Mouse (Mus musculus) lung, embryonic 16.5 days (tissue): ENCODE measurements around the gene 8030411F24Rik. TPM values are rescaled to one million over a fixed set of nuclear protein-coding genes. Genes with fewer than 3 reads are reported as not detected.

Source experiments
- ATAC-seq: fragments of 200-750 bp; cut with Nextera tagmentation; 2 replicates; pipeline ENCODE4 v1.8.0; 2017; ENCODE audit warnings: low read depth, mild to moderate bottlenecking, moderate library complexity
- H3K27ac ChIP-seq: fragments of 300-500 bp; sonication (generic); 2 replicates; pipeline ENCODE4 v1.5.1; 2014; ENCODE audit warnings: mild to moderate bottlenecking, control low read depth, low read length
- H3K27me3 ChIP-seq: fragments of 300-500 bp; sonication (generic); 2 replicates; pipeline ENCODE4 v1.6.1; 2014; ENCODE audit warnings: low read depth, low read length, mixed read lengths; ENCODE audit not compliant: control insufficient read depth, insufficient read depth
- H3K36me3 ChIP-seq: fragments of 300-500 bp; sonication (generic); 2 replicates; pipeline ENCODE4 v1.6.1; 2014; ENCODE audit warnings: low read length; ENCODE audit not compliant: control insufficient read depth, insufficient read depth
- H3K4me1 ChIP-seq: fragments of 300-500 bp; sonication (generic); replicated peaks from 2 replicates; pipeline ENCODE4 v1.6.1; 2014; ENCODE audit warnings: low read length, mixed read lengths; ENCODE audit not compliant: control insufficient read depth, insufficient read depth
- H3K4me2 ChIP-seq: fragments of 300-500 bp; sonication (generic); 2 replicates; pipeline ENCODE4 v1.6.1; 2014; ENCODE audit warnings: low read depth, low read length, control low read depth
- H3K4me3 ChIP-seq: fragments of 300-500 bp; sonication (generic); 2 replicates; pipeline ENCODE4 v1.5.1; 2014; ENCODE audit warnings: mild to moderate bottlenecking, low read length, control low read depth
- H3K9ac ChIP-seq: fragments of 300-500 bp; sonication (generic); 2 replicates; pipeline ENCODE4 v1.6.1; 2014; ENCODE audit warnings: low read length, control low read depth
- H3K9me3 ChIP-seq: fragments of 300-500 bp; sonication (generic); 2 replicates; pipeline ENCODE4 v1.6.1; 2016; ENCODE audit warnings: low read length; ENCODE audit not compliant: control insufficient read depth
- WGBS: fragments of 180-500 bp; shearing (Covaris S2); extraction: QIAGEN DNeasy Blood & Tissue Kit; methylation state at CpG from one replicate; pipeline ENCODE4 v1.1.7; 2014; 5-methylcytosine and 5-hydroxymethylcytosine counted together
- polyA plus RNA-seq: library from polyadenylated mRNA; unstranded; fragments of >200 nt; fragmentation: Nextera tagmentation; extraction: Ambion mirVana; gene quantifications from 2 replicates; pipeline ENCODE4 v1.2.1, GENCODE M21; 2015

The 8030411F24Rik gene
- polyA plus RNA-seq: not detected in 2 replicates

DNA sequence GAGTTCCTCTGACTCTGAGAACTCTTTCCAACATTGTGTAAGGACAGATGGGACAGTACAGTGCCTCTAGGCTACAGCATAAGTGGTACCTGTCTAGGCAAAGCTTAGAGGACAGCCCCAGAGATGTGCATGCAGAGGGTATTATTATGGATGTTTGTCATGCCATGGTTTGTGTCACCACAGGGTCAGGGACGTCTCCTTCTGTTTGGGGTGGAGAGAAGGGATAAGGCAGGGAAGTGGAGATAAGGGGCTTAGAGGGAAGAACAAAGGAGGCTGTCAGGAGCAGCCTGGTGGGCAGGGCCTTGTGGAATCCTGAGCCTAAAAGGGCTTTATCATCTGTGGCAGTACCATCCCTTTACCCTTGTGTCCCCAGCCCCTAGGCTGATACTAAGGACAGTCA is at the start of gene 8030411F24Rik:
Gene 8030411F24Rik (plus strand): TSS at position 301 of the 400 bp plus-strand sequence.
- no peak within 1 kb of the TSS for H3K9ac ChIP-seq
- no peak within 1 kb of the TSS for H3K27ac ChIP-seq
- no peaks in the 10 kb centered on the region for H3K27me3 ChIP-seq
- H3K4me3 ChIP-seq: no peak within 1 kb of the TSS
- no peaks in the 10 kb centered on the region for H3K36me3 ChIP-seq
- no peaks in the 10 kb centered on the region for H3K4me1 ChIP-seq
- no peak within 1 kb of the TSS for H3K4me2 ChIP-seq
- H3K9me3 ChIP-seq: no peaks in the 10 kb centered on the region
- ATAC-seq: no peak
- 0% methylated on average over 1 of the region's 1 CpGs for WGBS

DNA sequence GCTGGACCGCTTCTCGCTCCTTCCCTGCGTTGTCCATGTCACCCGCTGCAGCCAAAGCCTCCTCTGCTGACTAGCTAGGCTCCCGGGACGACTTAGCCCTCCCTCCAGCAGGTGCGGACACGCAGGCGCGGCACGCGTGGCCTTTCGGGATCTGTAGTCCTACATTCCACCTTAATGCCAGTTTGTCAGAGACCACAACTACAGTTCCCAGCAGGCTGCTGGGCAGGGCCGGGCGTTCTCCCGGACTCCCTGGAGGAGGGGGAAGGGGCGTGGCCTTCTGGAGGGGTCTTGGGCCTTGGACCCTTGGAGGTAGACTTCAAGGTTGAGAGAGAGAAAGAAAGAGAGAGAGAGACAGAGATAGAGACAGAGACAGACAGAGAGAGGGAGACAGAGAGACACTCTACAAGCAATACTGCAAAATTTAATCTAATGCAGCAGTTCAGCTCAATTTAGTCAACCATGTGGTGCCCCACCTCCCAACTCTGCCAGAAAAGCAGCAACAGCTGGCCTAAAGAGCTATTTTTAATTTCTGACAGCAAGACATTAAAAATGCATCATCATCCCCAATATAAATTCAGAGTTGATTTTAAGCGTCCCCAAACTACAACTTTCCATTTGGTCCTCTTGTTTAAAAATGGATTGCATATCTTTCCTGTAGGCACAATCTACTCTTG is 49.3 kb upstream of the 8030411F24Rik start, which contains the start of gene Napb:
Gene Napb (minus strand): TSS at position 141 of the 674 bp plus-strand sequence.
- no peaks in the 10 kb centered on the region for H3K27me3 ChIP-seq
- no peaks in the 10 kb centered on the region for H3K9me3 ChIP-seq
- H3K27ac ChIP-seq: no peak within 1 kb of the TSS
- H3K4me2 ChIP-seq: peak within 1 kb of the TSS; percentile 92
- no peaks in the 10 kb centered on the region for H3K36me3 ChIP-seq
- ATAC-seq: peak; percentile 100
- peak within 1 kb of the TSS; percentile 70 for H3K4me3 ChIP-seq
- H3K4me1 ChIP-seq: peaks cover 6% of the 10 kb centered on the region
- 4% methylated on average over 18 of the region's 18 CpGs for WGBS
- H3K9ac ChIP-seq: peak within 1 kb of the TSS; percentile 83

DNA sequence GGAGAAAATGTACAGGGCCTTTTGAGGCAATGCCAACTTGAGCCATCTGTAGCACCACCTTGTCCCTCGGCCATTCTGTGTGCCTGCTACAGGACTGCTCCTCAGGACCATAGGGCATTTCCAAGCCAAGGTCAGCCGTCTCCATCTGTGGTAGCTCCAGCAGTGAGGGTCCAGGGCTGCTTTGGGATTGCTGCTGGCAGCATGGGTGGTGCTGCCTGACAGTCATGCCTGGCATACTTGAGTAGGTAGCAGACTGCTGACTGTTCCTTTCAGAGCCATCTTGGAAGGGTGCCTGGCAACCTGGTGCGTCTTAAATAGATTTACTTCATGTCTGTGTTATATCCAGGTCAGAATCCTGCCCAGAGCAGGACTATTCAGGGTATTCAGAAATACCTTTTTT is 38.8 kb upstream of the 8030411F24Rik start:
- Histone ChIP-seq H3K36me3 (no peaks in the 10 kb centered on the region), H3K4me3 (no peak overlapping the region), H3K27ac (no peak overlapping the region), H3K4me1 (no peaks in the 10 kb centered on the region), H3K9ac (no peak overlapping the region), H3K9me3 (no peaks in the 10 kb centered on the region), H3K27me3 (no peaks in the 10 kb centered on the region), H3K4me2 (no peak overlapping the region)
- WGBS: 72% methylated on average over 3 of the region's 3 CpGs
- no peak for ATAC-seq

DNA sequence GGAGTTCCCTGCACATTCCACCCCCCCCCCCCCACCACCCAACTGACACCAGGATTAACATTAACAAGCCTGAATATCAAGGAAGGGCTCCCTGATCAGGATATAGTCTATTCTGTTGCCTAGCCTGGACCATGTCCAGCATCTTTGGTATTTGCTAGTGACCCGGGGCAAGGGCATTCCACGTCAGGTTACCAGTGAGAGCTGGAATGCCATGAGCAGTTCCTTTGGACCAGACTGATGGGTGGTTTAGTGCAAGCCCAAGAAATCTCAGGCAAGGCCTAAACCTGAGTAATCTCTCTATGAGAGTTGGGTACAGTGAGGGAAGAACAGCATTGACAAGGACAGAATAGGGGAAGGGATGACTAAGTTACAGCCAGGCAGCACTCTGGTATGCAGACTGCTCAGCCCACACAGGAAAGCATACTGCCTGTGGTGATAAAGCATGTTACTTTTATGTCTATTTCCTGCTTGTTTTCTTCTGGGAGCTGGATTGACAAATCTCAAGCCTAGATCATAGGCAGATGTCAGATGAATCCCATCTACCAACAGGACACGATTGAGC is 37.9 kb upstream of the 8030411F24Rik start:
- ATAC-seq: no peak
- no peaks in the 10 kb centered on the region for H3K36me3 ChIP-seq
- WGBS: 65% methylated on average over 3 of the region's 3 CpGs
- H3K4me3 ChIP-seq: no peak overlapping the region
- no peak overlapping the region for H3K27ac ChIP-seq
- no peaks in the 10 kb centered on the region for H3K9me3 ChIP-seq
- no peak overlapping the region for H3K9ac ChIP-seq
- H3K27me3 ChIP-seq: no peaks in the 10 kb centered on the region
- no peak overlapping the region for H3K4me2 ChIP-seq
- no peaks in the 10 kb centered on the region for H3K4me1 ChIP-seq

DNA sequence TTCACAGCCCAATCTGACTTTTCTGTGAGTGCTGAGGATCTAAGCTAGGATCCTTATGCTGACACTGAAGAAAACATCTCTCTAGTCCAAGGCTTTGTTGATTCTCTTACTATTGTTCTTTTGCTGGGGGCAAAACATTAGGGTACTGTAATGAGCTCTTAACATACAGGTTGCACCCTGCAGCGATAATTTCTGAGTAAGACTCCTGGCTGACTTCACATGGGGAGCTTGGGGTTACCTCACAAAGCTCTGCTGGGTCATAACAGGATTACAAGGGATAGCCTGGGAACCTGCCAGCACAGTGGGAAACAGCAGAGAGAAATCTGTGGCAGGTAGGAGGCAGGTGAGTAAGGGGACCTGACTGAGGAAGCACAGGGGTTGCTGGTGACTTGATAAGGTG is 31.8 kb upstream of the 8030411F24Rik start, which contains the start of gene Cstl1:
Gene Cstl1 (plus strand): TSS at position 301 of the 400 bp plus-strand sequence.
- no peak within 1 kb of the TSS for H3K9ac ChIP-seq
- 69% methylated on average over 1 of the region's 1 CpGs for WGBS
- H3K27ac ChIP-seq: no peak within 1 kb of the TSS
- H3K4me1 ChIP-seq: peaks cover 2% of the 10 kb centered on the region; the same call in 1 of the 2 replicates
- no peak for ATAC-seq
- no peaks in the 10 kb centered on the region for H3K27me3 ChIP-seq
- H3K4me2 ChIP-seq: no peak within 1 kb of the TSS
- no peak within 1 kb of the TSS for H3K4me3 ChIP-seq
- no peaks in the 10 kb centered on the region for H3K36me3 ChIP-seq
- H3K9me3 ChIP-seq: no peaks in the 10 kb centered on the region

DNA sequence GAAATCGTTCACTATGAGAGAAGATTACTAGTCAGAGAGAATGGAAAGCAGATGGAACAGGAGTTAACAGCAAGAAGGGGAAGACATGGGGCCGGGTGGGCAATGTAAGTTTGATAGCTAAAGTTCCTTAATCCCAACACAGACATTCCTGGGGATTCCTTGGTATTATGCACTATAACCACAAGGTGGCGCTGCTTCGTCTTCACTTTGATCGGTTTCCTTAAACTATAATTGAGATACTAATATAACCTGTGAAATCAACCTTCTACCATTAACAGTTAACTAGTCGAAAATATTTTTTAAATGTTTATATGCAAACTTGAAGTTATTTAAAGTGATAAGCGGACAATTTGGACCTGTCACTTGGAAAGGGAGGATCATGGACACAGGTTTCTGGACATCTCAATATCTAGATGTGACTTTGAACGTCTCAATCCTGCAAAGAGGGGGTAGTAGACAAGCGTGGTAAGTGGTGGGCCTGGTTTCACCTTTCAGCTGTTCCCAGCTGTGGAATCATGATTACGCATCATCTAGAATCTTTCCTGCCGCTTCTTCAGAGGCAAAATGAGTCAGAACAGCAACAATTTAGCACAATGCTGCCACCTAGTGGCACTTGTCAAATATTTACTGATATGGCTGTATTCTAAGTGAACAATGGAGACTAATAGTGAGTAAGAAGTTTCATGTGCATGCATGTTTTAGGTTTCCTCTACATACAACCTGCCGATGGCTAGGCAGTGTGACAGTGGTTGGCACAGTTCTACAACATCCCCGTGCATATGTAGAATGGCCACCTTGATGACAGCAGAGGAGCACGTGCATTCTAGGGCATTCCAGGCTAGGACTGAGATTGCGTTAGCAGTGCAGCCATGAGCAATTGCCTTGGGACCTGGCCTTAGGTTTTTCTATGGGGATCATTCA is 29.7 kb upstream of the 8030411F24Rik start:
- 17% methylated on average over 15 of the region's 15 CpGs for WGBS
- Histone ChIP-seq H3K27ac (no peak overlapping the region), H3K27me3 (no peaks in the 10 kb centered on the region), H3K36me3 (no peaks in the 10 kb centered on the region), H3K9ac (no peak overlapping the region), H3K4me1 (peaks cover 2% of the 10 kb centered on the region; the same call in 1 of the 2 replicates), H3K4me3 (peak overlapping the region; percentile 42), H3K9me3 (no peaks in the 10 kb centered on the region), H3K4me2 (peak overlapping the region; percentile 63)
- peak; percentile 80 for ATAC-seq

DNA sequence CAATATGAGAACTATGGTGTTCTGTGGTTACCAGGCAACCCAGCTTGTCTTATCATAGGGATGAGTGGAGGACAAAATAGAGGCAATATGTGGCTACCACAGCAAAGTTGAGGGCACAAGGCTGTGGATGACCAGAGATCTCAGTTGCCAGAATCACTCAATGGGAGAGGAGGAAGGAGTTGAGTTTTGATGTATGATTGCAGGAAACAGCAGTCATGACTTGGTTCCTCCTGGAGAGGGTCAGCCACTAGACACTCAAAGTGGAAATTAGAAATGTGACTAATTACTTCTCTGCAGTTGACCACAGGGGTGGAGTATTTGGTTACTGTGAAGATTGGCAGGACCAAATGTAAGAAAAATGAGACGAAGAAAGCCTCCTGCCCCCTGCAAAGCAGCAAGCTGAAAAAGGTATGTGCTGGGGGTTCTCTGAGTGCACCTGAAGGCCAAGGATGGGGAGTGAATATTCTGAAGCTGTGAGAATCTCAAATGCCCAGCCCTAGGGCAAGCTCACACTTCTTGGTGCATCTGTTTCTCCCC is 27.4 kb upstream of the 8030411F24Rik start:
- no peak overlapping the region for H3K4me3 ChIP-seq
- H3K4me2 ChIP-seq: no peak overlapping the region
- no peaks in the 10 kb centered on the region for H3K9me3 ChIP-seq
- no peaks in the 10 kb centered on the region for H3K27me3 ChIP-seq
- H3K36me3 ChIP-seq: no peaks in the 10 kb centered on the region
- H3K4me1 ChIP-seq: peaks cover 2% of the 10 kb centered on the region; the same call in 1 of the 2 replicates
- ATAC-seq: no peak
- no peak overlapping the region for H3K27ac ChIP-seq
- H3K9ac ChIP-seq: no peak overlapping the region
- 44% methylated on average over 1 of the region's 1 CpGs for WGBS

DNA sequence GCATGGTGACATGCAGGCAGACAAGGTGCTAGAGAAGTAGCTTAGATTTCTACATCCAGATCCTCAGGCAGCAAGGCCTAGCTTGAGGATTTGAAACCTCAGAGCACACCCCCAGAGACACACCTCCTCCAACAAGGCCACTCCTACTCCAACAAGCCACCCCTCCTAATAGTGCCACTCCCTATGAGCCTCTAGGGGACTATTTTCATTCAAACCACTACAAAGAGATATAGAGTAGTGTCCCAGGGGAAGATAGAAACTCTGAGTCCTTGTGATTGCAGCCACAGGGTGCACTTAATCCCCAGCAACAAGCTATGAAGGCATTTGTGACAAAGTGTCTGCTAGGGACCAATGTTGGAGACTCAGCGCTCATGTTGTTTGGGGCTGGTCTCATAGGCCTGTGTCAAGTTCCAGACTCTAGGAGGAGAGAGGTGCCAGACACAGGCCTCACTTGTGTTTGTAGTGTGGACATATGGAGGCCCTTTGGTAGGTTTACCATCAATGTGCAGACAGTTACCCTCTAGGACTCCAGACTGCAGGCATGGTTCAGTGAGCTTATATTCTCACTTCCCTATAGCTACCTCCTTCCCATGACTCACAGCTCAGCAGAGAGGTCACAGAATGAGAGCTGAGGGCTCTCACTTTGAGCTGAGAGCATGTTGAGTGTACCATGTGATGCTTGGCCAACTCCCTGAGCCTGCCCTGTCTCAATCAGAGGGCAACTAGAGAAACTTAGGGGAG is 18.0 kb upstream of the 8030411F24Rik start:
- no peaks in the 10 kb centered on the region for H3K9me3 ChIP-seq
- no peak for ATAC-seq
- no peaks in the 10 kb centered on the region for H3K36me3 ChIP-seq
- H3K27me3 ChIP-seq: no peaks in the 10 kb centered on the region
- WGBS: 100% methylated on average over 1 of the region's 1 CpGs
- no peaks in the 10 kb centered on the region for H3K4me1 ChIP-seq
- H3K4me3 ChIP-seq: no peak overlapping the region
- H3K9ac ChIP-seq: no peak overlapping the region
- H3K4me2 ChIP-seq: no peak overlapping the region
- H3K27ac ChIP-seq: no peak overlapping the region
